Mouse (Mus musculus) liver, postnatal 0 days (tissue): ENCODE measurements around the gene Lrrc8b. TPM values are rescaled to one million over a fixed set of nuclear protein-coding genes. Genes with fewer than 3 reads are reported as not detected.

Experiments used
- ATAC-seq: fragments of 200-750 bp; cut with Nextera tagmentation; 2 replicates; pipeline ENCODE4 v1.8.0; 2017; ENCODE audit warnings: mild to moderate bottlenecking, moderate library complexity
- DNase-seq: peaks from one replicate; pipeline ENCODE4 v3.0.0-alpha.2; 2016
- H3K27ac ChIP-seq: fragments of 300-500 bp; sonication (generic); 2 replicates; pipeline ENCODE4 v1.5.1; 2014; ENCODE audit warnings: antibody characterized with exemption, moderate library complexity, mild to moderate bottlenecking, low read depth
- H3K27me3 ChIP-seq: fragments of 300-500 bp; sonication (generic); 2 replicates; pipeline ENCODE4 v1.6.1; 2014; ENCODE audit warnings: low read length, control low read depth, mixed read lengths; ENCODE audit not compliant: insufficient read depth
- H3K36me3 ChIP-seq: fragments of 300-500 bp; sonication (generic); replicated peaks from 2 replicates; pipeline ENCODE4 v1.6.1; 2014; ENCODE audit warnings: mild to moderate bottlenecking, control low read depth, low read length, moderate library complexity, mixed read lengths; ENCODE audit not compliant: insufficient read depth
- H3K4me1 ChIP-seq: fragments of 300-500 bp; sonication (generic); 2 replicates; pipeline ENCODE4 v1.6.1; 2014; ENCODE audit warnings: antibody characterized with exemption, mild to moderate bottlenecking, control low read depth; ENCODE audit not compliant: insufficient read depth
- H3K4me2 ChIP-seq: fragments of 300-500 bp; sonication (generic); 2 replicates; pipeline ENCODE4 v1.6.1; 2014; ENCODE audit warnings: low read depth, mild to moderate bottlenecking, low read length, moderate library complexity, mixed read lengths
- H3K4me3 ChIP-seq: fragments of 300-500 bp; sonication (generic); 2 replicates; pipeline ENCODE4 v1.5.1; 2014; ENCODE audit warnings: low read depth, low read length
- H3K9ac ChIP-seq: fragments of 300-500 bp; sonication (generic); replicated peaks from 2 replicates; pipeline ENCODE4 v1.6.1; 2014; ENCODE audit warnings: mild to moderate bottlenecking, moderate library complexity
- H3K9me3 ChIP-seq: fragments of 300-500 bp; sonication (generic); 2 replicates; pipeline ENCODE4 v1.6.1; 2016; ENCODE audit warnings: mild to moderate bottlenecking, control low read depth, low read length, mixed read lengths
- CTCF ChIP-seq: sonication (generic); IDR thresholded peaks from 2 replicates; pipeline ENCODE4 v1.5.1; 2016; ENCODE audit warnings: antibody characterized with exemption, low read depth
- EP300 ChIP-seq: IDR thresholded peaks from 2 replicates; pipeline ENCODE4 v1.6.1; 2016; ENCODE audit warnings: antibody characterized with exemption, low read depth, mild to moderate bottlenecking
- WGBS: fragments of 180-500 bp; shearing (Covaris S2); extraction: QIAGEN DNeasy Blood & Tissue Kit; methylation state at CpG from one replicate; pipeline ENCODE4 v1.1.7; 2014; ENCODE audit not compliant: insufficient replicate concordance; 5-methylcytosine and 5-hydroxymethylcytosine counted together
- polyA plus RNA-seq: library from polyadenylated mRNA; unstranded; fragments of >200 nt; fragmentation: Nextera tagmentation; extraction: Ambion mirVana; gene quantifications from 2 replicates; pipeline ENCODE4 v1.2.1, GENCODE M21; 2015

Gene Lrrc8b
- polyA plus RNA-seq, 1 experiment from 2014 or later, result 1.4 TPM

DNA sequence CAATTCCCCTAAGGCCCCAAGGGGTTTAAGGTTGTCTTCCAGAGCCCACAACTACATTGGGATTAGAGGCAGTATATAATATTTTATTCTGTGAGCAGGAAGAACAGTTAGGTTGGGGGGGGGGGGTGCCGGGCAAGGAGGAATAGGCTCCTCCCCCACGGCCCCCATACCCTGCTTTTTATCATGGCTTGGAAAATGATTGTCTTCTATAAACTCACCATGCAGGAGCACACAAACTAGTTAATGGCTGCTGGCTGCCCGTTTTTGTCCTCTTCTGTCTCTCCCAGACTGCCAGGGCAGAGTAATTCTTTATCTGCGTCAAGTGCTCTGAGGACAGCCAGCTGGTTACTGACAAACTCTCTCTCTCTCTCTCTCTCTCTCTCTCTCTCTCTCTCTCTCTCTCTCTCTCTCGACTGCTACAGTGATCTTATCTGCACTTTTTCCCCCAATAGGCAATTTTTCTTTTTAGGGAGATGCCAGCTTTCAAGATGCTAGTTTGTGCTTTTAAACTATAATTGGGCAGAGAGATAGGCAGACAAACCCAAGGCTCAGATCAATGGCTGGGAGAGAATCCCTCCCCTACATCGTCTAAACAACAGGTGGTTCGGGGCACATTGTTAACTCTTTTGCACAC, 102.5 kb downstream of the Lrrc8b start:
- no peak for DNase-seq
- Histone ChIP-seq H3K4me1 (peaks cover 18% of the 10 kb centered on the region), H3K27me3 (no peaks in the 10 kb centered on the region), H3K27ac (peak overlapping the region; percentile 74), H3K4me2 (peak overlapping the region; percentile 98), H3K9ac (peak overlapping the region; percentile 72), H3K36me3 (no peaks in the 10 kb centered on the region), H3K9me3 (no peaks in the 10 kb centered on the region), H3K4me3 (peak overlapping the region; percentile 71)
- 14% methylated on average over 7 of the region's 7 CpGs for WGBS
- no peak for ATAC-seq
- TF ChIP-seq EP300 (no peak), CTCF (no peak)

DNA sequence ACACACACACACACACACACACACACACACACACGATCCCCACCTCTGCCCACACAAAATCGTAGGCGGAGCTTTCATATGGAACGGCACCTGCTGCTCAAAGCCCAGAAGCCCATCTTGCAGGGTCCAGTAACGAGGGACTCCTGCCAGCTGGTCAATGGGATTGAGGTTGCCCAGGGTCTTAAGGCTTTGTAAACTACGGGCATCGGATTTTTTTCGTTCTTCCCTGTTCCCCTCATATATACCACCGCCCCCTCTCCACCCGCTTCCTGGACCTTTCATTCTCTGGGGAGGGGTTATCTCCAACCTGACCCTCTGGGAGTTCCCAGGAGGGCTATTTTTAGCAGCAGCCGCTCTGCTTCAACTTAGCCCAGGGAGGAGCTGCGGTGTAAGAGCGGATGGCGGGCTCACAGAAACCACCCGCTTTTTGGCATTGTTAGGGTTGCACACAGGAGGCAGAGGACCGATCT, 103.1 kb downstream of the Lrrc8b start:
- peaks cover 18% of the 10 kb centered on the region for H3K4me1 ChIP-seq
- no peaks in the 10 kb centered on the region for H3K36me3 ChIP-seq
- ATAC-seq (peak; percentile 44), DNase-seq (no peak)
- TF ChIP-seq EP300 (no peak), CTCF (no peak)
- H3K4me3 ChIP-seq, result peak overlapping the region; percentile 71
- H3K27ac ChIP-seq, result peak overlapping the region; percentile 74
- WGBS, result under 1% methylated on average over 16 of the region's 16 CpGs
- no peaks in the 10 kb centered on the region for H3K27me3 ChIP-seq
- H3K9ac ChIP-seq, result peak overlapping the region; percentile 72
- H3K4me2 ChIP-seq, result peak overlapping the region; percentile 98
- no peaks in the 10 kb centered on the region for H3K9me3 ChIP-seq

DNA sequence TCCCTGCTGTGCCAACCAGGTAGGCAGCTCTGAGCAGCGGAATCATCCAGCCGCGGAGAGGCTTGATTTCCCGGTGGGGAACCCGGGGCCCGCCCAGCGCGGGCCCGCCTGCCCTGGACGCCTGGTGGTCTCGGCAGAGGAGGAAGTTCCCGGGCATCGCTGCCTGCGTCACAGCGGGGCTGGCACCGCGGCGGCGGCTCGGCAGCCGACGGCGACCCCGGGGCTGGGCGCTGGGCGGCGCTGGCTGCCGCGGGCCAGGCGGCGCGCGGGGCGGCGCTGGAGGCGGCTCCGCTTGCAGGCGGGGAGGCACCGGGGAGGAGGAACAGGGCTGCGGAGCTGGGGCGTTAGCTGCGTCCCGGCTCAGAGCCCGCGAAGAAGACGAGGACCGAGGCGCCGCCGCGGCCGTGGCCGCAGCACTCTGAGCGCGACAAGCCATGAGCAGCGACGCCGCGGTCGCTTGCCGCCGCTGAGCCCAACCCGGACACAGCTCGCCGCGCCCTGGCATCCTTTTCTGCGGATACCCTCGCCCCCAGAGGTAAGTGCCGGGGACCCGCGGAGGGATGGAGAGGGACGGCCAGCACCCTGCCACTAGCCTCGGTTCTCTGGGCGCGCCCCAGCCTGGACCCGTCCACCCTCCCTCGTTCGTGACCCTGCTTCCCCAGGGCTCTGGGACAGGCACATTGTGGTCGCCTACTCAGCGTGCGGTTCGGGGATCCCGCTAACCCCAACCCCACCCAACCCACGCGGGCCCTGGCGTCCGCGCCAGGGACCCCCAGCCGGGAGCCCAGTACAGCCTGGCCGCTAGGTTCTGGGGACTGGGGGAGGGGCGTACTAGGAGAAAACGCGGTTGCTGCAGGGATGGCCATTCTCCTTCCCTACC, 103.8 kb downstream of the Lrrc8b start, which contains the start of gene Lrrc8c:
Lrrc8c (plus strand) TSS at position 293 of the 880 bp plus-strand sequence.
- TF ChIP-seq EP300 (no peak), CTCF (peak; percentile 36)
- Histone ChIP-seq H3K4me2 (peak within 1 kb of the TSS; percentile 98), H3K9me3 (no peaks in the 10 kb centered on the region), H3K27ac (peak within 1 kb of the TSS; percentile 74), H3K4me1 (peaks cover 19% of the 10 kb centered on the region), H3K4me3 (peak within 1 kb of the TSS; percentile 71), H3K9ac (peak within 1 kb of the TSS; percentile 72), H3K36me3 (0 out of 2 replicates have a peak, but pooled peaks cover under 1% of the 10 kb centered on the region), H3K27me3 (no peaks in the 10 kb centered on the region)
- WGBS, result 1% methylated on average over 46 of the region's 93 CpGs
- DNase-seq (peak; percentile 89), ATAC-seq (peak; percentile 94)

DNA sequence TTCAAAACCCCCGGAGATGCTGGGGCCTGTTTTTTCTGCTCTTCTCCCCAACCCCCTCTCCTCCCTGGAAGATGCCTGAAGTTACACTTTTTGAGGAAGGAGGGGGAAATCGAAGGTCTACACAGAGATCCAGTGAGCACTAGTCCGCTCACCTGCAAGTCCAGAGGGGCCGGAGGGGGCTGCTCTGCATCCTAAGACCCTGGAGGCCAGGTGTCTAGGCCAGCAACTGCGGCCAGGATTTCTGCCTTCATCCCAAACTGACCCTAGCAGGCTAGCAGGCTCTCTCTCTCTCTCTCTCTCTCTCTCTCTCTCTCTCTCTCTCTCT, 104.4 kb downstream of the Lrrc8b start:
- Histone ChIP-seq H3K4me3 (peak overlapping the region; percentile 71), H3K4me2 (peak overlapping the region; percentile 98), H3K9me3 (no peaks in the 10 kb centered on the region), H3K4me1 (peaks cover 20% of the 10 kb centered on the region), H3K27ac (peak overlapping the region; percentile 74), H3K9ac (peak overlapping the region; percentile 72), H3K36me3 (peaks cover 5% of the 10 kb centered on the region; the same call in 1 of the 2 replicates), H3K27me3 (no peaks in the 10 kb centered on the region)
- no peak for TF ChIP-seq EP300
- TF ChIP-seq CTCF, result no peak
- ATAC-seq, result no peak
- no peak for DNase-seq
- WGBS, result 9% methylated on average over 5 of the region's 5 CpGs

DNA sequence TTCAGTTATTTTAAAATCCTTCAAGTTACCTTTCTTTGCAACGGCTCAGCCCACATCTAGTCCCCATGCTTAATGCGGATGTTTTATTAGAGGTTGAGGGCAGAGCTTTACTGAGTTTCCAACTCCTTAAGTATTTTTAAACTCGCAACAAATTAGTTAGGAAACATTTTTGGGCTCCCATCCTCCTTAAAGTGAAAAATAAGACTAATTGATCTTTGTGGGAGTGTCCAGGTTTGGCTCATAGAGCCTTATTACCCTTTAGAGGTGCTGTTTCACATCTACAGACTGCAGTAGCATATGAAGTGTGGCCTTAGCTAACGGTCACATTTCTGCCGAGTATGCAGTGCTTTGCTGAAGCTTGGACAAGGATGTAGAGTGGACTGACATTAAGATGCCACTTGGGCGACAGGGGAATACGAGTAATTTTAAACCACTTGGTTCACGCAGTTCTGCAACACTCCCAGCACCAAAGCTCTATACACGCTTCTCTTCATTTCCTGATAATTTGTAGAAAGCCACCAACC, 104.9 kb downstream of the Lrrc8b start:
- Histone ChIP-seq H3K4me3 (peak overlapping the region; percentile 71), H3K27me3 (no peaks in the 10 kb centered on the region), H3K4me2 (peak overlapping the region; percentile 98), H3K4me1 (peaks cover 20% of the 10 kb centered on the region), H3K9me3 (no peaks in the 10 kb centered on the region), H3K9ac (peak overlapping the region; percentile 32), H3K36me3 (peaks cover 5% of the 10 kb centered on the region; the same call in 1 of the 2 replicates), H3K27ac (peak overlapping the region; percentile 74; the same call in 1 of the 2 replicates)
- 48% methylated on average over 9 of the region's 9 CpGs for WGBS
- ATAC-seq (no peak), DNase-seq (no peak)
- TF ChIP-seq EP300 (no peak), CTCF (no peak)

DNA sequence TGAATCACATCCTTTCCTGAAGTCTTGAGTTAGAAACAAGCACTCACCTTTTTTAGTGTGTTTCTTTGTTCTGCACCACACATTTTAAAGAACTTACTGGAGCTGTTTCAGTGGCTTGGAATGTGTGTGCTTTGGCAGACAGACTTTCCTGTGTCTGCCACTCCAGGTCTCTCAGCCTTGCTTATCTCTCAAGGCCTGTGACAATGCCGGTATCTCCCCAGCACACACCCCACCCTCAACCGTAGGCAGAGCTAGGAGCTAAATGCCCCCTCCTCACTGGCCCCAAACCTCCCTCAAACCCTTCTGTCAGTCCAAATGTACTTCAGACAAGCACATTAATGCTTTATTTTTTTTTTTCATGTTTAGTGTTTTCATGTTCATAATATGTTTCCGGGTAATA, 107.9 kb downstream of the Lrrc8b start:
- 0 out of 2 replicates have a peak overlapping the region, but pooled peaks have one; percentile 36 for H3K9ac ChIP-seq
- peaks cover 8% of the 10 kb centered on the region; the same call in 1 of the 2 replicates for H3K36me3 ChIP-seq
- H3K4me3 ChIP-seq, result peak overlapping the region; percentile 15; the same call in 1 of the 2 replicates
- no peaks in the 10 kb centered on the region for H3K9me3 ChIP-seq
- peak overlapping the region; percentile 56 for H3K4me2 ChIP-seq
- H3K27ac ChIP-seq, result peak overlapping the region; percentile 52
- H3K27me3 ChIP-seq, result no peaks in the 10 kb centered on the region
- WGBS, result 31% methylated on average over 3 of the region's 3 CpGs
- TF ChIP-seq EP300 (peak; percentile 93), CTCF (no peak)
- 0 out of 2 replicates have a peak, but pooled peaks have one; percentile 10 for ATAC-seq
- H3K4me1 ChIP-seq, result peaks cover 24% of the 10 kb centered on the region
- no peak for DNase-seq
